Mouse (Mus musculus) liver, embryonic 13.5 days (tissue): Measurements from ENCODE around the gene Snrpd3. TPM values are rescaled to one million over a fixed set of nuclear protein-coding genes. Genes with fewer than 3 reads are reported as not detected.
"Not testable (repeated sequence)": the region's sequence is repeated elsewhere in the genome, so short reads cannot be mapped to it uniquely, and the experiment has no call there.

Source experiments
- ATAC-seq: fragments of 200-750 bp; cut with Nextera tagmentation; 2 replicates; pipeline ENCODE4 v1.8.0; 2017; ENCODE audit warnings: low read depth, mild to moderate bottlenecking, moderate number of reproducible peaks, moderate library complexity
- DNase-seq: peaks from one replicate; pipeline ENCODE4 v3.0.0; 2022
- H3K27ac ChIP-seq: fragments of 300-500 bp; sonication (generic); 2 replicates; pipeline ENCODE4 v1.5.1; 2015; ENCODE audit warnings: moderate library complexity, mild to moderate bottlenecking, inconsistent platforms
- H3K27me3 ChIP-seq: fragments of 300-500 bp; sonication (generic); 2 replicates; pipeline ENCODE4 v1.6.1; 2015; ENCODE audit warnings: mild to moderate bottlenecking, inconsistent platforms
- H3K36me3 ChIP-seq: fragments of 300-500 bp; sonication (generic); 2 replicates; pipeline ENCODE4 v1.6.1; 2015; ENCODE audit warnings: mild to moderate bottlenecking, inconsistent platforms
- H3K4me1 ChIP-seq: fragments of 300-500 bp; sonication (generic); replicated peaks from 2 replicates; pipeline ENCODE4 v1.6.1; 2015; ENCODE audit warnings: inconsistent platforms
- H3K4me2 ChIP-seq: fragments of 300-500 bp; sonication (generic); 2 replicates; pipeline ENCODE4 v1.6.1; 2015; ENCODE audit warnings: inconsistent platforms, mild to moderate bottlenecking, moderate library complexity
- H3K4me3 ChIP-seq: fragments of 300-500 bp; sonication (generic); replicated peaks from 2 replicates; pipeline ENCODE4 v1.5.1; 2015; ENCODE audit warnings: mild to moderate bottlenecking, inconsistent platforms
- H3K9ac ChIP-seq: fragments of 300-500 bp; sonication (generic); 2 replicates; pipeline ENCODE4 v1.6.1; 2015; ENCODE audit warnings: mild to moderate bottlenecking, inconsistent platforms
- H3K9me3 ChIP-seq: fragments of 300-500 bp; sonication (generic); replicated peaks from 2 replicates; pipeline ENCODE4 v1.6.1; 2016; ENCODE audit warnings: inconsistent platforms
- WGBS: fragments of 180-500 bp; shearing (Covaris S2); methylation state at CpG from one replicate; pipeline ENCODE4 v1.1.7; 2015; ENCODE audit not compliant: insufficient replicate concordance; 5-methylcytosine and 5-hydroxymethylcytosine counted together
- polyA plus RNA-seq: library from polyadenylated mRNA; unstranded; fragments of >200 nt; fragmentation: Nextera tagmentation; extraction: Ambion mirVana; gene quantifications from 2 replicates; pipeline ENCODE4 v1.2.1, GENCODE M21; 2015

Snrpd3 gene
- polyA plus RNA-seq, 1 experiment from 2014 or later = 109 TPM

GRCm38 (mm10) chr10:75501641-75502040, 15.7 kb upstream of the Snrpd3 start:
- no peaks in the 10 kb centered on the region; the same call in 1 of the 2 replicates for H3K9me3 ChIP-seq
- no peak overlapping the region for H3K4me2 ChIP-seq
- DNase-seq = no peak
- 69% methylated on average over 1 of the region's 1 CpGs for WGBS
- H3K4me3 ChIP-seq = no peak overlapping the region
- H3K36me3 ChIP-seq = peaks cover 37% of the 10 kb centered on the region
- peaks cover 28% of the 10 kb centered on the region for H3K4me1 ChIP-seq
- ATAC-seq = no peak
- no peak overlapping the region for H3K27ac ChIP-seq
- no peak overlapping the region for H3K9ac ChIP-seq
- no peaks in the 10 kb centered on the region for H3K27me3 ChIP-seq

- 81% methylated on average over 7 of the region's 7 CpGs for WGBS
- Histone ChIP-seq H3K9me3 (no peaks in the 10 kb centered on the region; the same call in 1 of the 2 replicates), H3K27me3 (no peaks in the 10 kb centered on the region), H3K36me3 (peaks cover 57% of the 10 kb centered on the region), H3K4me2 (no peak overlapping the region), H3K27ac (no peak overlapping the region), H3K4me1 (peaks cover 28% of the 10 kb centered on the region), H3K9ac (no peak overlapping the region), H3K4me3 (no peak overlapping the region)
- ATAC-seq (no peak), DNase-seq (no peak)
Measured at GRCm38 (mm10) chr10:75503692-75504091, 13.7 kb upstream of the Snrpd3 start.

- no peaks in the 10 kb centered on the region for H3K27me3 ChIP-seq
- peaks cover 65% of the 10 kb centered on the region for H3K36me3 ChIP-seq
- H3K27ac ChIP-seq = peak overlapping the region; percentile 77
- H3K4me2 ChIP-seq = no peak overlapping the region
- DNase-seq (no peak), ATAC-seq (peak; percentile 45)
- H3K9me3 ChIP-seq = no peaks in the 10 kb centered on the region; the same call in 1 of the 2 replicates
- no peak overlapping the region for H3K4me3 ChIP-seq
- peaks cover 28% of the 10 kb centered on the region for H3K4me1 ChIP-seq
- WGBS = 57% methylated on average over 8 of the region's 8 CpGs
- no peak overlapping the region for H3K9ac ChIP-seq
Measured at GRCm38 (mm10) chr10:75504234-75505129, 12.9 kb upstream of the Snrpd3 start.

- H3K27me3 ChIP-seq = no peaks in the 10 kb centered on the region
- H3K9me3 ChIP-seq = no peaks in the 10 kb centered on the region; the same call in 1 of the 2 replicates
- WGBS = 55% methylated on average over 3 of the region's 3 CpGs
- ATAC-seq (no peak), DNase-seq (no peak)
- H3K9ac ChIP-seq = no peak overlapping the region
- H3K36me3 ChIP-seq = peaks cover 71% of the 10 kb centered on the region
- H3K27ac ChIP-seq = peak overlapping the region; percentile 77
- peaks cover 22% of the 10 kb centered on the region for H3K4me1 ChIP-seq
- H3K4me3 ChIP-seq = no peak overlapping the region
- no peak overlapping the region for H3K4me2 ChIP-seq
Measured at GRCm38 (mm10) chr10:75505130-75505495, 12.2 kb upstream of the Snrpd3 start.

GRCm38 (mm10) chr10:75505928-75506327, 11.4 kb upstream of the Snrpd3 start:
- not testable (repeated sequence) for ATAC-seq, H3K27me3 ChIP-seq, H3K4me3 ChIP-seq, H3K9me3 ChIP-seq, H3K27ac ChIP-seq, DNase-seq, H3K9ac ChIP-seq, H3K4me2 ChIP-seq
- Histone ChIP-seq H3K4me1 (peaks cover 16% of the 10 kb centered on the region), H3K36me3 (peaks cover 80% of the 10 kb centered on the region)
- 79% methylated on average over 3 of the region's 3 CpGs for WGBS

- Histone ChIP-seq H3K4me3 (no peak overlapping the region), H3K4me1 (peaks cover 35% of the 10 kb centered on the region), H3K9ac (no peak overlapping the region), H3K27me3 (no peaks in the 10 kb centered on the region), H3K4me2 (no peak overlapping the region), H3K9me3 (no peaks in the 10 kb centered on the region), H3K36me3 (peaks cover 79% of the 10 kb centered on the region), H3K27ac (no peak overlapping the region)
- 94% methylated on average over 7 of the region's 7 CpGs for WGBS
- ATAC-seq (no peak), DNase-seq (no peak)
Measured at GRCm38 (mm10) chr10:75510446-75510845, 6.9 kb upstream of the Snrpd3 start.

- H3K36me3 ChIP-seq = peaks cover 79% of the 10 kb centered on the region
- no peak for ATAC-seq
Measured at GRCm38 (mm10) chr10:75511060-75511459, 6.3 kb upstream of the Snrpd3 start.

GRCm38 (mm10) chr10:75511897-75512296, 5.5 kb upstream of the Snrpd3 start:
- no peak overlapping the region for H3K27ac ChIP-seq
- H3K27me3 ChIP-seq = no peaks in the 10 kb centered on the region
- H3K4me1 ChIP-seq = peaks cover 41% of the 10 kb centered on the region
- H3K9ac ChIP-seq = no peak overlapping the region
- 96% methylated on average over 7 of the region's 7 CpGs for WGBS
- DNase-seq (no peak), ATAC-seq (no peak)
- no peak overlapping the region for H3K4me2 ChIP-seq
- H3K4me3 ChIP-seq = no peak overlapping the region
- H3K9me3 ChIP-seq = no peaks in the 10 kb centered on the region
- peaks cover 70% of the 10 kb centered on the region for H3K36me3 ChIP-seq

More at GRCm38 (mm10) chr10:75511060-75511459, 6.3 kb upstream of the Snrpd3 start:
- Histone ChIP-seq H3K9ac (no peak overlapping the region), H3K9me3 (no peaks in the 10 kb centered on the region), H3K4me1 (peaks cover 38% of the 10 kb centered on the region), H3K27me3 (no peaks in the 10 kb centered on the region), H3K27ac (no peak overlapping the region), H3K4me3 (no peak overlapping the region), H3K4me2 (no peak overlapping the region)
- DNase-seq = no peak
- 90% methylated on average over 9 of the region's 9 CpGs for WGBS

- H3K27me3 ChIP-seq = no peaks in the 10 kb centered on the region
- peak overlapping the region; percentile 6; the same call in 1 of the 2 replicates for H3K4me3 ChIP-seq
- ATAC-seq = no peak
- no peaks in the 10 kb centered on the region for H3K9me3 ChIP-seq
- H3K27ac ChIP-seq = peak overlapping the region; percentile 99; the same call in 1 of the 2 replicates
- H3K4me2 ChIP-seq = peak overlapping the region; percentile 86; the same call in 1 of the 2 replicates
- H3K4me1 ChIP-seq = peaks cover 41% of the 10 kb centered on the region
- 84% methylated on average over 7 of the region's 7 CpGs for WGBS
- no peak overlapping the region for H3K9ac ChIP-seq
- no peak for DNase-seq
- peaks cover 61% of the 10 kb centered on the region for H3K36me3 ChIP-seq
Measured at GRCm38 (mm10) chr10:75512796-75513195, 4.6 kb upstream of the Snrpd3 start.

GRCm38 (mm10) chr10:75513306-75514067, 3.9 kb upstream of the Snrpd3 start:
- Histone ChIP-seq H3K27ac (peak overlapping the region; percentile 99), H3K9me3 (no peaks in the 10 kb centered on the region), H3K4me1 (peaks cover 43% of the 10 kb centered on the region), H3K4me2 (peak overlapping the region; percentile 86), H3K36me3 (peaks cover 54% of the 10 kb centered on the region), H3K4me3 (peak overlapping the region; percentile 97), H3K9ac (peak overlapping the region; percentile 99), H3K27me3 (no peaks in the 10 kb centered on the region)
- WGBS = 62% methylated on average over 8 of the region's 8 CpGs
- DNase-seq (no peak), ATAC-seq (no peak)

GRCm38 (mm10) chr10:75514361-75514760, 3.0 kb upstream of the Snrpd3 start:
- no peak for ATAC-seq
- Histone ChIP-seq H3K4me2 (peak overlapping the region; percentile 86), H3K4me3 (peak overlapping the region; percentile 97), H3K36me3 (peaks cover 51% of the 10 kb centered on the region), H3K27ac (peak overlapping the region; percentile 99), H3K9me3 (no peaks in the 10 kb centered on the region), H3K9ac (peak overlapping the region; percentile 99), H3K4me1 (peaks cover 52% of the 10 kb centered on the region), H3K27me3 (no peaks in the 10 kb centered on the region)
- WGBS = 14% methylated on average over 7 of the region's 7 CpGs
- DNase-seq = peak; percentile 58
